Mouse (Mus musculus): Measurements from ENCODE around the gene Zdhhc22.

DNA sequence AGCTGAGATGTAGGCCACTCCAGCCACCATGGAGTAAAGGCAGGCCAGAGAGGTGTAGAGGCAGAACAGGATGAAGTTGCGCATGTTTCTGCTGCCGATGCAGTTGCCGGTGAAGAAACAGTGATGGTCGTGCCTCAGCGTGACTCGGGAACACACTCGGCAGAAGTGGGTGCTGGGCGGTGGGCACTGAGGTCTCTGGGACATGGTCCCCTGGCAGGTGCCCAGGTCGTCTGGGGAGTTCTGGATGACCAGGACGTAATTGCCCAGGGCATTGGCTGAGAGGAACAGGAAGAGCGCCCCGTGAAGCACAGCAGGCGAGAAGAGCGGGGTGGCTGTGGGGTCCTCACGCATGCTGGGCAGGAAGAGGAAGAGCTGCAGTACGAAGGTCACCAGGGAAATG lies 2.0 kb downstream of the Zdhhc22 start:
- TF ChIP-seq POLR2A (IDR thresholded peaks at IDR 0.05; ENCODE audit: borderline replicate concordance, extremely low read depth, low read depth, low read length) = no peak
- TF ChIP-seq CTCF (IDR thresholded peaks at IDR 0.05; ENCODE audit: insufficient read depth, low read length) = no peak
